Mouse (Mus musculus) embryonic fibroblast, embryonic 13.5 days (primary cell): ENCODE data around the gene Parp11.

Source experiments
- CTCF ChIP-seq: IDR thresholded peaks from 2 replicates; pipeline ENCODE4 v1.5.1; 2011; ENCODE audit warnings: mild to moderate bottlenecking, control low read depth, low read length, moderate library complexity, borderline replicate concordance; ENCODE audit not compliant: insufficient read depth
- POLR2A ChIP-seq: IDR thresholded peaks from 2 replicates; pipeline ENCODE4 v1.6.1; 2011; ENCODE audit warnings: low read depth, mild to moderate bottlenecking, control low read depth, low read length, moderate library complexity

- TF ChIP-seq POLR2A: no peak
- no peak for TF ChIP-seq CTCF
Observed at GRCm38 (mm10) chr6:127529451-127529850, 82.8 kb downstream of the Parp11 start.
